Mouse (Mus musculus): ENCODE measurements around the gene Sspo. TPM values are rescaled to one million over a fixed set of nuclear protein-coding genes. Genes with fewer than 3 reads are reported as not detected.

Gene Sspo
- total and polyA plus RNA-seq, 3 experiments: 0.08 to 0.42 (median 0.17) TPM

DNA sequence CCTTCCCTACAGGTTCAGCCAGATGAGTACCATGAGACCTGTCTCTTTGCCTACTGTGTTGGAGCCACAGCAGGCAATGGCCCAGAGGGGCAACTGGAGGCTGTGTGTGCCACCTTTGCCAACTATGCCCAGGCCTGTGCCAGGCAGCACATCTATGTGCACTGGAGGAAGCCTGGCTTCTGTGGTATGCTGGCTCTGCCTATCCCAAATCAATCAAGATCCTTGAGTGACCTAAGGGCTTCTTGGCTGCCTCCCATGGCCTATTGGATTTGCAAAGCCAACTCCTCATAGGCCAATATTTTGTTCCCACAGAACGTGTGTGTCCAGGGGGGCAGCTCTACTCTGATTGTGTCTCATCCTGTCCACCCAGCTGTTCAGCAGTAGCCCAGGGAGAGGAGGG is 4.1 kb downstream of the Sspo start:
- Histone ChIP-seq H3K27ac (ENCODE audit: insufficient read depth, low read depth) (no peak overlapping the region), H3K4me1 (ENCODE audit: control insufficient read depth in 1 of 2, insufficient read depth in 2 of 2) (peaks cover 10 to 37% of the 10 kb centered on the region in 2 experiments), H3K79me2 (replicated peaks; ENCODE audit: control insufficient read depth, extremely low read depth, insufficient read depth, poor library complexity, severe bottlenecking) (no peaks in the 10 kb centered on the region), H3K4me3 (replicated peaks in 1 of 3; ENCODE audit: low read depth in 2 of 3, low read length in 2 of 3, poor library complexity in 1 of 3) (no peak overlapping the region), H3K9me3 (replicated peaks; ENCODE audit: low read length) (no peaks in the 10 kb centered on the region), H3K36me3 (replicated peaks in 1 of 2; ENCODE audit: control insufficient read depth in 1 of 2, insufficient read depth in 1 of 2, low read length in 1 of 2) (no peaks in the 10 kb centered on the region), H3K9ac (ENCODE audit: insufficient read depth, low read depth) (no peak overlapping the region), H3K27me3 (replicated peaks) (no peaks in the 10 kb centered on the region), H3K4me2 (ENCODE audit: insufficient read depth, low read depth, poor library complexity, severe bottlenecking) (no peak overlapping the region)
- no peak for TF ChIP-seq USF2 (conservative IDR thresholded peaks at IDR 0.05; ENCODE audit: low read depth, low read length)
- no peak for TF ChIP-seq NRF1 (IDR thresholded peaks at IDR 0.05; ENCODE audit: low read depth, low read length)
- no peak for TF ChIP-seq EP300 (IDR thresholded peaks at IDR 0.05; ENCODE audit: low read length)
- TF ChIP-seq ZNF384 (IDR thresholded peaks at IDR 0.05; ENCODE audit: low read depth, low read length): no peak
- TF ChIP-seq MYC (IDR thresholded peaks at IDR 0.05; ENCODE audit: low read depth, low read length): no peak
- no peak for TF ChIP-seq RAD21 (IDR thresholded peaks at IDR 0.05; ENCODE audit: low read depth, low read length)
- TF ChIP-seq CTCF (conservative IDR thresholded peaks at IDR 0.05 in 1 of 2, IDR thresholded peaks at IDR 0.05 in 1 of 2; ENCODE audit: low read depth in 2 of 2, low read length in 2 of 2): no peak
- TF ChIP-seq SMC3 (IDR thresholded peaks at IDR 0.05; ENCODE audit: low read depth, low read length): no peak
- TF ChIP-seq JUND (conservative IDR thresholded peaks at IDR 0.05; ENCODE audit: low read depth, low read length): no peak
- no peak for DNase-seq (ENCODE audit: extremely low read depth)
- dilution Hi-C loops (cut with MboI; ENCODE audit: extremely low pct_ligation_motif_present, extremely low pct_unique_long_range_greater_than_20kb, low sequenced_read_pairs): no loop called here
- in situ Hi-C loops (cut with MboI; ENCODE audit: low pct_ligation_motif_present, low pct_unique_long_range_greater_than_20kb, low sequenced_read_pairs): no loop called here

DNA sequence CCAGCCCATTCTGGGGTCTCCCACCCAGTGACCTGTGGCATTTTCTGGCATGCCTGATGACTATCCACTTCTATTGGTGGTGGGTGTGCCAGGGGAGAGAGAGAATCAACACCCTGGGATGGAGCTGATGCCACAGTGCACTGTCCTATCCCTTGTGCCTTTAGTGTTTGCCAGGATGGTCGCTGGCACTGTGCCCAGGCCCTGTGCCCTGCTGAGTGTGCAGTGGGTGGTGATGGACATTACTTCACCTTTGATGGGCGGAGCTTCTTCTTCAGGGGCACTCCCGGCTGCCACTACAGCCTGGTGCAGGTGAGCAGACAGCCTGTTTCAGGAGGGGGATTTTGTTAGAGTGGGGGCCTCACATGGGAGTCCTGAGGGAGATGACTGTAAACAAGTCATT is 4.7 kb downstream of the Sspo start:
- dilution Hi-C loops (cut with MboI; ENCODE audit: extremely low pct_ligation_motif_present, extremely low pct_unique_long_range_greater_than_20kb, low sequenced_read_pairs) (no loop called here), in situ Hi-C loops (cut with MboI; ENCODE audit: low pct_ligation_motif_present, low pct_unique_long_range_greater_than_20kb, low sequenced_read_pairs) (no loop called here)
- no peak overlapping the region for H3K9ac ChIP-seq (ENCODE audit: insufficient read depth, low read depth)
- H3K4me3 ChIP-seq (replicated peaks in 1 of 3; ENCODE audit: low read depth in 2 of 3, low read length in 2 of 3, poor library complexity in 1 of 3): no peak overlapping the region
- DNase-seq (ENCODE audit: extremely low read depth): no peak
- TF ChIP-seq MEF2A (IDR thresholded peaks at IDR 0.05; ENCODE audit: borderline replicate concordance, low read depth, low read length) (no peak), POLR2A (IDR thresholded peaks at IDR 0.05; ENCODE audit: low read depth, low read length) (no peak), MYC (IDR thresholded peaks at IDR 0.05; ENCODE audit: low read depth, low read length) (no peak), RCOR1 (conservative IDR thresholded peaks at IDR 0.05; ENCODE audit: low read depth, low read length) (no peak), UBTF (IDR thresholded peaks at IDR 0.05; ENCODE audit: low read depth, low read length) (no peak), JUN (IDR thresholded peaks at IDR 0.05; ENCODE audit: insufficient read depth, low read depth, low read length) (no peak), PAX5 (IDR thresholded peaks at IDR 0.05; ENCODE audit: low read length) (no peak), KAT2A (IDR thresholded peaks at IDR 0.05; ENCODE audit: insufficient replicate concordance, low read length) (no peak)
- H3K9me3 ChIP-seq (replicated peaks; ENCODE audit: low read length): no peaks in the 10 kb centered on the region
- H3K79me2 ChIP-seq (replicated peaks; ENCODE audit: control insufficient read depth, extremely low read depth, insufficient read depth, poor library complexity, severe bottlenecking): no peaks in the 10 kb centered on the region
- H3K27me3 ChIP-seq (replicated peaks): no peaks in the 10 kb centered on the region
- no peak overlapping the region for H3K27ac ChIP-seq (ENCODE audit: insufficient read depth, low read depth)
- peaks cover 7 to 31% of the 10 kb centered on the region in 2 experiments for H3K4me1 ChIP-seq (ENCODE audit: control insufficient read depth in 1 of 2, insufficient read depth in 2 of 2)
- H3K36me3 ChIP-seq (replicated peaks in 1 of 2; ENCODE audit: control insufficient read depth in 1 of 2, insufficient read depth in 1 of 2, low read length in 1 of 2): no peaks in the 10 kb centered on the region
- no peak overlapping the region for H3K4me2 ChIP-seq (ENCODE audit: insufficient read depth, low read depth, poor library complexity, severe bottlenecking)

Measured in CH12.LX (cell line).